Mouse (Mus musculus): Measurements from ENCODE around the gene 4930415O20Rik. TPM values are rescaled to one million over a fixed set of nuclear protein-coding genes. Genes with fewer than 3 reads are reported as not detected.

4930415O20Rik gene
- polyA plus RNA-seq, 1 experiment from 2014 or later = not detected

DNA sequence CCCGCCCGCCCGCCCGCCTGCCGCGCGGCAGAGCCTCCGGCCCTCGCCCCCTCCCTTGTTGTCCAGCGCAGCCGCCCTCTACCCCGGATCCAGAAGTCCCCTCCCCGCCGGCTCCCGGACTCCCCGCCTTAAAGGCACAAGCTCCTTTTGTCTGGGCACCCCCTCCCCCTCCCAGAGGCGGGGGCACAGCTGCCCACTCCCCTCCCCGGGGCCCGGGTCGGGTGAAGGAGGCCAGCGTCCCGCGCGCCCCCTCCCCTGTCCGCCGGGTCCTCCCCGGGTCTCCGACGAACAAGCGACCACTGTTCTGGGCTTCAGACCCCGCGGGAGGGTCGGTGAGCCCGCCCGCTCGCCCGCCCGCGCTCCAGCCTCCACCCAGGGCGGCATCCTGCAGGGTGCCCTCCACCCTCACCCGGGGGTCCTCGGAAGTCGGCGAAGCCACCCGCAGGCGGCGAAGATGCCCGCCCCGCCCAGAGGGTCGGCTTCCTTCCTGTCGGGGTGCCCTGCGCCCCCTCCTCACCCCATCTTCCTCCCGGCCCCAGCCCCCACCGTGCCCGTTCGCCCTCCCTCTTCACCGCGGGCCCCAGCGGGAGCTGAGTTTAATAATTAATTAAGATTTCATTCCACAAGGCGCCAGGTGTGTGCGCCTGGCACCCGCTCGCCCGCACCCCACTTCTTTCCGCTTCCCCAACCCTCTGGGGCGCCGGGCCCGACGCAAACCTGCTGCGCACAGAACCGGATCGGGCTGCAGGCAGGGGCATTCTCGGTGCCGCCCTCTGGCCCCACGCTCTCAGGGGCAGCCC, 38.7 kb downstream of the 4930415O20Rik start, which contains the start of gene Adcy6:
TSS of gene Adcy6 (minus strand) at position 746 of the 800 bp plus-strand sequence.
- peak; percentile 80 for ATAC-seq (ENCODE audit: low FRiP score, low read depth)
- under 1% methylated on average over 48 of the region's 75 CpGs for WGBS

DNA sequence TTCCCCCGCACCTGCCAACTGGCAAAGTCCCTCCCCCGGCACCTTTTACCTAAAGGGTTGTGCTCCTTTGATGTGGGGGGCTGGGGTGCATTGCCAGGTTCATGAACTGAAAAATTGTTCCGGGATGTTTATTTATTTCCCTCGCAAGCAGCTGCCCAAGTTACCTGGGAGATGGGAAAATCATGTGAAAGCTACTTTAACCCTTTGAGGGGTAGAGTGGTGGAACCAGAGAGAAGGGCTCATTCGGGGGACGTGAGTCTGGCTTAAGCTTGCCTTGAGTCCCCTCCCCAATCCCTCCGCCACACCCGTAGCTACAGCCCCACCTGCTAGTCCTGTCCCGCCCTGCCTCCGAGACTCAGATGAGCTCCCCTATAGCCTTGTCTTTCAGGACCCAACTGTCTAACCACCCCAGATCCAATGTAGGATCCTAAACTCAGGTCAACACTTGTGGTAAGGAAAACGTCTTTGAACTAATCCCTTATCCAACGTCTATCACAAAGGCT, 39.4 kb downstream of the 4930415O20Rik start:
- no peak; the same call in 1 of the 2 replicates for ATAC-seq (ENCODE audit: low FRiP score, low read depth)
- WGBS = 4% methylated on average over 12 of the region's 12 CpGs
- H3K9me3 ChIP-seq = no peaks in the 10 kb centered on the region
- no peaks in the 10 kb centered on the region for H3K36me3 ChIP-seq
- H3K4me3 ChIP-seq = peak overlapping the region; percentile 80
- H3K4me2 ChIP-seq (replicated peaks) = peak overlapping the region; percentile 83
- H3K4me1 ChIP-seq = peaks cover 28% of the 10 kb centered on the region
- peak overlapping the region; percentile 90 for H3K9ac ChIP-seq (replicated peaks)
- peak overlapping the region; percentile 79 for H3K27ac ChIP-seq (replicated peaks)
- H3K27me3 ChIP-seq = no peaks in the 10 kb centered on the region

More for the DNA sequence above, 38.7 kb downstream of the 4930415O20Rik start, which contains the start of gene Adcy6:
- H3K9ac ChIP-seq (replicated peaks) = peak within 1 kb of the TSS; percentile 90
- H3K9me3 ChIP-seq = no peaks in the 10 kb centered on the region
- peaks cover 28% of the 10 kb centered on the region for H3K4me1 ChIP-seq
- peaks cover 1% of the 10 kb centered on the region for H3K36me3 ChIP-seq
- no peaks in the 10 kb centered on the region for H3K27me3 ChIP-seq
- H3K4me3 ChIP-seq = peak within 1 kb of the TSS; percentile 80
- peak within 1 kb of the TSS; percentile 79 for H3K27ac ChIP-seq (replicated peaks)
- H3K4me2 ChIP-seq (replicated peaks) = peak within 1 kb of the TSS; percentile 83

DNA sequence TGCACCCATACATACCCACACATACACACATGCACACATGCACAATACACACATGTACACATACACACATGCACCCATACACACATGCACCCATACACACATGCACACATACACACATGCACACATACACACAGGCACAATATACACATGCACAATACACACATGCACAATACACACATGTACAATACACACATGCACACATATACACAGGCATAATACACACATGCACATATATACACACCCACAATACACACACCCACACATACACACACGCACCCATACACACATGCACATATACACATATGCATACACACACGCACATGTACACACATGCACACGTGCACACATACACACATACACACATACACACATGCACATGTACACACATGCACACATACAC, 41.4 kb downstream of the 4930415O20Rik start:
- H3K27ac ChIP-seq (replicated peaks) = no peak overlapping the region
- H3K4me2 ChIP-seq (replicated peaks) = no peak overlapping the region
- 99% methylated on average over 3 of the region's 3 CpGs for WGBS
- H3K9ac ChIP-seq (replicated peaks) = no peak overlapping the region
- no peaks in the 10 kb centered on the region for H3K36me3 ChIP-seq
- no peak overlapping the region for H3K4me3 ChIP-seq
- H3K9me3 ChIP-seq = no peaks in the 10 kb centered on the region
- H3K27me3 ChIP-seq = peaks cover 14% of the 10 kb centered on the region; the same call in 1 of the 2 replicates
- no peak for ATAC-seq (ENCODE audit: low FRiP score, low read depth)
- peaks cover 27% of the 10 kb centered on the region for H3K4me1 ChIP-seq

DNA sequence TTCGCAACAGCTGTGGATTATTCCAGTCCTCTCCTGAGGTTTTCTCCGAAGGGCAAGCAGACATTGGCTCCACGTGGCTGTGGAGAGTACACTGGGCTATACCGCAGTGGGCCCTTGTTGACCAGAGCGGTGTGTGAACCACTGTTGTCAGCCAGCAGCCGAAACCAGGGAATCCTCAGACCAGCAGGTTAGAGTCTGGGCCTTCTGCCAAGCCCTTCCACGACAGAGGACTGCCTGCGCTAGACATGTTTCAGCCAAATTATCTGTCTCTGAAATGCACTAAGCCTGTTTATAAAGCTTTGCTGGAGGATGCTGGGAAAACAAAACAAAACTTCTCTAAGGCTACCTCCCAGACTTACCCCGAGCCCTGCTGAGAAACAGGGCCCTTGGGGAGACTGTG, 43.7 kb downstream of the 4930415O20Rik start:
- Histone ChIP-seq H3K9me3 (no peaks in the 10 kb centered on the region), H3K4me3 (no peak overlapping the region), H3K9ac (replicated peaks) (no peak overlapping the region), H3K4me1 (peaks cover 12% of the 10 kb centered on the region), H3K36me3 (no peaks in the 10 kb centered on the region), H3K27me3 (peaks cover 27% of the 10 kb centered on the region), H3K27ac (replicated peaks) (peak overlapping the region; percentile 2; the same call in 1 of the 2 replicates), H3K4me2 (replicated peaks) (no peak overlapping the region)
- no peak for ATAC-seq (ENCODE audit: low FRiP score, low read depth)
- WGBS = 58% methylated on average over 9 of the region's 9 CpGs

DNA sequence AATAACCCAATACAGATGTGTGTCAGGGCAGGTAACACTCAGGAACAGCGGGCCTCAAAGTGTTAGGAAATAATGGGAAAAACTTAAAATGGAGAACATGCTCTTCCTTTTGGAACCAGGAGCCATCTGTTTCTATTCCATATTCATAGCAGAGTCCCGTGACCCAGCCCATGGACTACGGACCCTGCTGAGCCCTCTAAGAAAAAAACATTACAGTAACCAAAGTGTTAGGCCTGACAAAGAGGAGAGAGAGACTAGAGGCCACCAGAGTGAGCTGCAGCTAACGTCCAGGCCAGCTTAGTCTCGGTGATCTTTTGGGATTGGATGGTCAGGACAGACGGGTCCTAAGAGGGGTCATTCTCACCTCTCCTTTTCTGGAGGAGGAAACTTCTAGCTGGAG, 44.2 kb downstream of the 4930415O20Rik start:
- Histone ChIP-seq H3K4me1 (peaks cover 10% of the 10 kb centered on the region), H3K36me3 (no peaks in the 10 kb centered on the region), H3K9ac (replicated peaks) (no peak overlapping the region), H3K4me2 (replicated peaks) (no peak overlapping the region), H3K9me3 (no peaks in the 10 kb centered on the region), H3K27ac (replicated peaks) (0 out of 2 replicates have a peak overlapping the region, but pooled peaks have one; percentile 2), H3K4me3 (no peak overlapping the region), H3K27me3 (peaks cover 27% of the 10 kb centered on the region)
- 49% methylated on average over 6 of the region's 6 CpGs for WGBS
- no peak for ATAC-seq (ENCODE audit: low FRiP score, low read depth)

DNA sequence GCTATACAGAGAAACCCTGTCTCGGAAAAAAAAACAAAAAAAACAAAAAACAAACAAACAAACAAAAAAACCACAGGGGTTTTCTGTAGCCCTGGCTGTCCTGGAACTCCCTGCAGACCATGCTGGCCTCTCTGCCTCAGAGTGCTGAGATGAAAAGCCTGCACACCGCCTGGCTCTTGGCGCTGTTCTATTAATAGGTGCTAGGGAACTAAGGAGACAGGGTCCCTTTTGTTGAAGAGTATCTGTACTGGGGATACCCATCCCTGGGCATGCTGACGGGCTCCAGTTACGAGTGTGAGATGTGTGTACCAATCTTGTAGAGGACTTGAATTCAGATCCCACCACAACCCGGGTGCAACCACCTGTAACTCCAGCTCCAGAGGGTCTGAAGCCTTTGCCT, 44.9 kb downstream of the 4930415O20Rik start:
- peaks cover 27% of the 10 kb centered on the region for H3K27me3 ChIP-seq
- H3K4me2 ChIP-seq (replicated peaks) = no peak overlapping the region
- no peak overlapping the region for H3K4me3 ChIP-seq
- ATAC-seq (ENCODE audit: low FRiP score, low read depth) = no peak
- H3K9me3 ChIP-seq = no peaks in the 10 kb centered on the region
- H3K9ac ChIP-seq (replicated peaks) = no peak overlapping the region
- WGBS = 75% methylated on average over 6 of the region's 6 CpGs
- H3K36me3 ChIP-seq = no peaks in the 10 kb centered on the region
- H3K4me1 ChIP-seq = 0 out of 2 replicates have a peak, but pooled peaks cover 6% of the 10 kb centered on the region
- no peak overlapping the region for H3K27ac ChIP-seq (replicated peaks)

DNA sequence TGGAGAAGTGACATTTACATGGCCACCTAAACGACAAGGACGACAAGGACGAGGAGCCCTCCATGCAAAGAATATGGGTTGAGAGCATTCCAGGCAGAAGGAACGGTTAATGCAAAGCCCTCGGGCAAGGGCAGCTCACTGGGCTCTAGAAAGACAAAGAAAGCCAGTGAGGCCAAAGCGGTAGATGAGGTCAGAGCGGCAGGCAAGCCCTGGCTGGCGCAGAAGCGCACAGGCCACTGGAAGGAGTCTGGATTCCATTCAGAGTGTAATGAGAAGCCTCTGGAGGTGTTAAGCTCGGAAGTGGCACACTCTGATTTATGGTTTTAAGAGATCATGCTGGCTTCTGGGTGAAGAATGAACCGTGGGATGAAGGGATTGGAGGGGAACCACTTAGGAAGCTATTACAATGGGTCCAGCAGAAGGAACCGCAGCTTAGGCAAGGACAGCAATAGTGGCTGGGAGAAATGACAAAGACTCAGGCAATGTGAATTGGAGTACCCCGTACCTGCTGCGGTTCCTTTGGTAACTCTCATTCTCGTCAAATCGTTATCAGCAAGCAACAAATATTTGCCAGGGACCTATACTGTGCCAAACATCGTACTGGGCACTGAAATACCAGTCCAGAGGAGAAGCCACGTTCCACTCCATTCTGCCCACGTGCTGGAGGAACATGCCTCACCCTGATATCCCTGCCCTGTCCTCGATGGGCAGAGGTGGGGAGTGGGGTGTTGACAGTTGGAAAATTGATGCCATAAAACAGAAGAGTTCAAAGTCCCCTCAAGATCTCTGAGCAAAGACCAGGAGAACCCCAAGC, 45.8 kb downstream of the 4930415O20Rik start:
- ATAC-seq (ENCODE audit: low FRiP score, low read depth) = no peak
- H3K4me1 ChIP-seq = 0 out of 2 replicates have a peak, but pooled peaks cover 6% of the 10 kb centered on the region
- H3K4me2 ChIP-seq (replicated peaks) = 0 out of 2 replicates have a peak overlapping the region, but pooled peaks have one; percentile 13
- no peak overlapping the region for H3K27ac ChIP-seq (replicated peaks)
- 45% methylated on average over 20 of the region's 20 CpGs for WGBS
- H3K36me3 ChIP-seq = no peaks in the 10 kb centered on the region
- no peak overlapping the region for H3K4me3 ChIP-seq
- H3K27me3 ChIP-seq = peaks cover 30% of the 10 kb centered on the region
- H3K9ac ChIP-seq (replicated peaks) = no peak overlapping the region
- no peaks in the 10 kb centered on the region for H3K9me3 ChIP-seq

DNA sequence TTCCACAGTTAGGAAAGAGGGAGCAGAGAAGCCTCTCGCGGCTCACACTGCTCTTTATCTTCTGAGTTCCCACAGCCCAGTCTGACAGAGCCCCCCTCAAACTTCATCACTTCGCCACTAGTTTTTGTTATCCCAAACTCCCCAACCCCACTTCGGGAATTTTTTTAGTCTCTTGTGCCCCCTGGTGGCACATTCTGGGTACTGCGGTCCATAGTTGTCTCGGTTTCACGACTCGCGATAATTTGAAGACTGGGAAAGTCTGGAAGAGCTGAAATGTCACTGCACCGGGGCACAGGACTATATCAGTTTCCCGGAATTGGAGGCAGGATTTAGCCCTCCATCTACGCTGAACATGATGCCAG, 46.4 kb downstream of the 4930415O20Rik start:
- 2% methylated on average over 12 of the region's 12 CpGs for WGBS
- 0 out of 2 replicates have a peak overlapping the region, but pooled peaks have one; percentile 13 for H3K4me2 ChIP-seq (replicated peaks)
- no peak overlapping the region for H3K4me3 ChIP-seq
- no peak for ATAC-seq (ENCODE audit: low FRiP score, low read depth)
- no peak overlapping the region for H3K9ac ChIP-seq (replicated peaks)
- H3K9me3 ChIP-seq = no peaks in the 10 kb centered on the region
- H3K27ac ChIP-seq (replicated peaks) = no peak overlapping the region
- H3K4me1 ChIP-seq = peaks cover 6% of the 10 kb centered on the region; the same call in 1 of the 2 replicates
- peaks cover 32% of the 10 kb centered on the region for H3K27me3 ChIP-seq
- H3K36me3 ChIP-seq = no peaks in the 10 kb centered on the region

DNA sequence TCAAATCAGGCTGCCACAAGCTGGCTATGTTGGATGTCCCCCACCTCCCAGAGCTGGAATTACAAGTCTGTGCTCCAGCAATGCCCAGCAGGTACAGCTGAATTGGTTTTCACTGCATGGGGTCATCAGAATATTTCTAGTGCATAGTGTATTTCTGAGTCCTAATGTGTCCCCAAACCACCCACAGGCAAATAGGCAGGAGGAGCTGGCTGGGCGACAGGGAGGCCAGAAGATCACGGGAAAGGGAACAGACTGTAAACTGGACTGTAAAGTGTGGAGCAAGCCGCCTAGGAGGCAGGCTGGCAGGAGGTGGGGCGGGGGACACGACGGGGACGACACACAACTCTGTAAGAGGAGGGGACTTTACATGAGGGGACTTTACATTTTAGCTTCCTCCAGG, 51.4 kb downstream of the 4930415O20Rik start:
- Histone ChIP-seq H3K9ac (replicated peaks) (no peak overlapping the region), H3K27me3 (peaks cover 37% of the 10 kb centered on the region), H3K4me1 (peaks cover 10% of the 10 kb centered on the region), H3K9me3 (no peaks in the 10 kb centered on the region), H3K4me2 (replicated peaks) (no peak overlapping the region), H3K36me3 (no peaks in the 10 kb centered on the region), H3K4me3 (no peak overlapping the region), H3K27ac (replicated peaks) (no peak overlapping the region)
- ATAC-seq (ENCODE audit: low FRiP score, low read depth) = no peak
- WGBS = 9% methylated on average over 7 of the region's 7 CpGs

DNA sequence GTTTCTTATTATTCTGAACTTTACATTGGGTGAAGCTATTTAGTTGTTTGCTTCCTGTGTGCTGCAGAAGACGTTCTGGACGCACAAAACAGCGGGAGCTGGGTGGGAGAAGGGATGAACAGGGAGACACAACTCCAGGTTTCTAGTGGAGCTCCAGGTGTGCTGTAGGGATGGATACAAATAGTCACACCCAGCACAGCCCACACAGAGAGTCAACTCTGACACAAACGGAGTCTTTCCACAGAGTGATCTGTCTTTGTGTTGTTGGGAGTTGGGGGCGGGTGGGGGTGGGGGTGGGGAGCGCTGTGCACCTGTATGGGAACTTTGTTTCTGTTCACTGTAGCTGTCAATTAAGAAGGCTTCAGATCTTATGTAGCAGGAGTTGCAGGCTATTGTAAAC, 51.9 kb downstream of the 4930415O20Rik start:
- Histone ChIP-seq H3K27me3 (peaks cover 37% of the 10 kb centered on the region), H3K9me3 (no peaks in the 10 kb centered on the region), H3K27ac (replicated peaks) (no peak overlapping the region), H3K4me1 (peaks cover 10% of the 10 kb centered on the region), H3K4me2 (replicated peaks) (no peak overlapping the region), H3K4me3 (no peak overlapping the region), H3K9ac (replicated peaks) (no peak overlapping the region), H3K36me3 (no peaks in the 10 kb centered on the region)
- 18% methylated on average over 6 of the region's 6 CpGs for WGBS
- ATAC-seq (ENCODE audit: low FRiP score, low read depth) = no peak

DNA sequence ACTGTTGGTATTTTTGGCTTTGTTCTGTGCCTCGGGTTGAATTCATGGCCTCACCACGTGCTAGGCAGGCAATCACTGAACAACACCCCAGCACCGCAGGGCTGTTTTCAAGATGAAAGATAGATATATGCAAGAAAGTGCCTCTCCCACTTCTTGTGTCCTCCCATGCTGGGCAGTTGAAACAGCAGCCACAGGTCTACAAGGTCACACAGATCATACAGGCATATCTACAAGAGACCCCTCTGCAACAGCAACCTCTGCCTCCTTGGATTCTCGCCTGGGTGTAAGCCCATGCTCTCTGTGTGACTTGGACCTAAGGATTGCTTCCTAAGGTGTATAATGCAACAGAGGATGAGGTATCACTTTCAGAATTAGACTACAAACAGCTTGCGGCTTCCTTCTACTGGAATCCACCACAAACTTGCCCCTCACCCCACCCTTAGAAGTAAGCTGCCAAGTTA, 52.6 kb downstream of the 4930415O20Rik start:
- H3K27me3 ChIP-seq = peaks cover 37% of the 10 kb centered on the region
- no peak overlapping the region for H3K4me3 ChIP-seq
- WGBS = 61% methylated on average over 5 of the region's 5 CpGs
- no peak overlapping the region for H3K27ac ChIP-seq (replicated peaks)
- H3K36me3 ChIP-seq = no peaks in the 10 kb centered on the region
- H3K9me3 ChIP-seq = no peaks in the 10 kb centered on the region
- H3K4me1 ChIP-seq = peaks cover 12% of the 10 kb centered on the region
- H3K9ac ChIP-seq (replicated peaks) = no peak overlapping the region
- ATAC-seq (ENCODE audit: low FRiP score, low read depth) = no peak
- H3K4me2 ChIP-seq (replicated peaks) = no peak overlapping the region
